Mouse (Mus musculus) WW6 (cell line): ENCODE measurements around the gene Fam129b.

Source experiments
- DNase-seq: peaks from one replicate; pipeline ENCODE4 v3.0.0-alpha.2; 2013; ENCODE audit warnings: low read depth, low spot score

Fam129b gene

GRCm38 (mm10) chr2:32859622-32860012 lies 16.3 kb upstream of the Fam129b start:
- no peak for DNase-seq

DNA sequence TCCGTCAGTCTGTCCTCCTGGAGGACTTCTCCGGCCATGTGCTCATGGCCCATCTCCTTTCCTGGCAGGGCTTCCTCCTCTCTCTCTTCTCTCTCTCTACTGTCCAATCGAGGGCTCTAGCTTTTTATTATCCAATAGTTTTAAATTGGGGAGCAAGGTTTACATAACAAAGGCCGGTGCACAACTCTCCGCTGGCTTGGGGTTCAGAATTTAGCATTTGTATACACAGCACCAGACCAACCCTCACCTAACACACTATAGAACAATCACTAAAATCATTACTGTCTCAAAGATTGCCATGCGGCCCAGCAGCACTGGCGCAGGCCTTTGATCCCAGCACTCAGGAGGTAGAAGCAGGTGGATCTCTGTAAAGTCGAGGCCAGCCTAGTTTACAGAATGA lies 15.1 kb upstream of the Fam129b start:
- no peak for DNase-seq

GRCm38 (mm10) chr2:32863317-32863716 lies 12.6 kb upstream of the Fam129b start:
- DNase-seq, result no peak

DNA sequence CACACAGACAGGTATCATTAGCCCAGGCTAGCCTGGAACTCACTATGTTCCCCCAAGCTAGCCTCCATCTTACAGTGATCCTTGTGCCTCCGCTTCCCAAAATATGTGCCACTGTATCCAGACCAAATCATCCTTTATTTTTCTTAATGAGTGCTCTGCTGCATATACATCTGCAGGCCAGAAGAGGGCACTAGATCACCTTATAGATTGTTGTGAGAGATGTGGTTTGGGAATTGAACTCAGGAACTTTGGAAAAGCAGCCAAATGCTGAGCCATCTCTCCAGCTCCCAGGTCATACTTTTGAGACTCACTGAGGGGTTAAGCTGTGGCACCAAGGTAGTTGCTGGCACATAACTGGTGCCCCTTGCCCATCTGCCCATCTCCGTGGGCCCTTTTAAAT lies 11.2 kb upstream of the Fam129b start:
- no peak for DNase-seq

GRCm38 (mm10) chr2:32867354-32867753 lies 8.6 kb upstream of the Fam129b start:
- DNase-seq, result no peak

DNA sequence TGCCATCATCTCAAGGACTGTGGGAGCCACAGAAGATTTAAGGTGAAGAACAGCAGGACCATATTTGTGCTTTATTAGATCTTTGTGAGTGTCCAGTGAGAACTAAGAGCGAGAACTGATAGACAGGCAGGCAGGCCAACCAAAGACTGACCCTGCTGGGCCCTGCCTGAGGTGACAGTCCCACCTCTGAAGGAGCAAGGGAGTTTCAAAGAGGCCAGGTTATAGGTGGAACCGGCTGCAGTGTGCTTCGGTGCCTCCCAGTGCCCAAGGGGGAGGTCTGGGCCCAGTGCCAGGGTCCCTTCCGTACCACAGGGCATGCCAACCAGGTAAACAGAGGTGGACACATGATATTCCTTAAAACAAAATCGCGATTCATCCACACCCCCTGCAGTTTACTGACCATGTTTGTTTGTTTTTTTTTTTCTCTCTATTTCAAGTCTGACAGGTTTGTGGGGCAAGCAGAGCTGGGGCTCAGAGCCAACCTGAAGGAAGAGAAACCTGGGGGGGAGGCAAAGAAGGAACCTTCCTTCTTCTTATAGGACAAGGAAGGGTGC lies 6.1 kb upstream of the Fam129b start:
- no peak for DNase-seq

GRCm38 (mm10) chr2:32870275-32871100 lies 5.4 kb upstream of the Fam129b start:
- DNase-seq, result no peak

GRCm38 (mm10) chr2:32874070-32874469 lies 1.8 kb upstream of the Fam129b start:
- no peak for DNase-seq

DNA sequence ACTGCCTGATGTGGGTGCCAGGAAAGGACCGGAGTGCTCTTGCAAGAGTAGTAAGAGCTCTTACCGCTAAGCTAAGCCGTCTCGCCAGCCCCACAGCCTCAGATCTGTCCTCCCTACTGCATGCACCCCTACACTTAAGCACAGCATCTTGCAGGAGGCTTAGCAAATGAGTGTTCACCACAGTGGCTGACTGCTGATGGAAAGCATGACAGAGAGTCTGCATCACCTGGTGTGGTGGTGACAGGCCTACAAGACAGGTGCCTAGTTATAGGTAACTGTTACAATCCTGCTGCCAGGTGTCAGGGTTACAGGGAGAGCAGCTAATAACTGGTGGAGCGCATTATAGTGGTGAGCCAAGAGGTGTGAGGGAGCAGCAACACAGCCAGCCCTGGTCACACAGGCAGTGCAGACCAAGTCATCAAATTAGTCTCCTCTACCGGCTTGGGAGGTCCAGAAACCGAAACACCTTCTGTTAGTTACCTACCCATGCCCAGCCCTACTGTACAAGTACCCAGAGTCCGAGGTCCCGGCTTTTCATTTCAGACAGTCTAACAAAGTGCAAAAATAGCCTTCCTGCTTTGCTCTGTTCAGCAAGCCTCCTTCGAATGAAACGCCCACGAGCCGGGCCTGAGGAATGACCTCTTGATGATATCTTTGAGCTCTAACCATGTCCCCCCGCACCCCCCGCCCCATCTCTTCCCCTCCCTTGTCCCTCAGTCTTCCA lies 801 bp upstream of the Fam129b start:
- DNase-seq, result no peak

DNA sequence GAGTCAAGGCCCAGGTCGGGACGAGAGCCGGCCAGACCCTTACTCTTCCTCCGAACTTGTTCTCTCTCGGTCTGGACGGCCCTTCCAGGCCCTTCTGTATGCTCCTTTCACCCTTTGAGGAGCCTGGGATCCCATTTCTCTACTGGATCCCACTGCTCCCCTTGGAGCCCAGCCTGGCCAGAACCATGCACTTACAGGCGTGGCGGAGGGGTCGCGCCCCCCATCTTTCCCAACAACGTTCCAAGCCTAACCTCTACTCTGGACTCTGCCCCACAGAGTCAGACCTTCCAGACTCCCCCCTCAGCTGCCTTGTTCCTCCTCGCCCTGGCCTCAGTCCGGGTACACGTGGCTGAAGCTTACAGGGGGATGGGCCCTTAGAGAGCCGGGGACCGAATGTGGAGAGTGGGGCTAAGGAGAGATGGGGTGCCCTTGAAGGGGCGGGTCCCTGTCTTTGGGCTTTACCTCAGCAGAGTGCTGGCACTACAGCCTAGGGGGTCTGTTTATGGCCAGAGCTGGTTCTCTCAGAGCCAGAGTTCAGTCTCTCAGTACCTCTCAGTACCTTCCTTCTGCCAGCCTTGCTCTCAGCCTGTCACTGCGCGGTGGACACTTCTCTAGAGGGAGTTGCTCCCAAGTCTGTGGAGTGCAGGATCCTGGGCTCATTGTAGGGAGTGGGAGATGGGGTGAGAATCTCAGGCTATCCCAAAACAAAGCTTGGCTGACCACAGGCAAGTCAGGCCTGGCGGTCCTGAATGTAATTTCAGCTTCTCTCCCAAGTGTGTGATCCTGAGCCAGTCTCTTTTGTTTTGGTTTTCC lies 782 bp downstream of the Fam129b start:
- DNase-seq, result no peak

DNA sequence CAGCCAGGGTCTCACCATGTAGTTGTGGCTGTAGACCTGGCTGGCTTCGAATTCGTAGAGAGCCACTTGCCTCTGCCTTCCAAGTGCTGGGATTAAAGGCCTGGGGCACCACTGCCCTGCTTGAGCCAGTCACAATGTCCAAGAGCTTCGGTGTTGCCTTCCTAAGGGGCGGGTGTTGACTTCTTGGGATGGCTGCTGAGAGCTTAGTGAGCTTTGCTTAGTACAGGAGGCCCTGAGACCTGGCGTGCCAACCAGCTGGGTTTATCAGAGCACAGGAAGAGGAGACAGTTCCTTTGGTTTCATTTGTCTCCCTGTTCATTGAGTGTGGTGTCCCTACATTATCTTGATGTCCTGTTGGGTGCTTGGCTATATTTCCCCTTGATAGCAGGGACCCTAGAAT lies 1.4 kb downstream of the Fam129b start:
- DNase-seq, result no peak

DNA sequence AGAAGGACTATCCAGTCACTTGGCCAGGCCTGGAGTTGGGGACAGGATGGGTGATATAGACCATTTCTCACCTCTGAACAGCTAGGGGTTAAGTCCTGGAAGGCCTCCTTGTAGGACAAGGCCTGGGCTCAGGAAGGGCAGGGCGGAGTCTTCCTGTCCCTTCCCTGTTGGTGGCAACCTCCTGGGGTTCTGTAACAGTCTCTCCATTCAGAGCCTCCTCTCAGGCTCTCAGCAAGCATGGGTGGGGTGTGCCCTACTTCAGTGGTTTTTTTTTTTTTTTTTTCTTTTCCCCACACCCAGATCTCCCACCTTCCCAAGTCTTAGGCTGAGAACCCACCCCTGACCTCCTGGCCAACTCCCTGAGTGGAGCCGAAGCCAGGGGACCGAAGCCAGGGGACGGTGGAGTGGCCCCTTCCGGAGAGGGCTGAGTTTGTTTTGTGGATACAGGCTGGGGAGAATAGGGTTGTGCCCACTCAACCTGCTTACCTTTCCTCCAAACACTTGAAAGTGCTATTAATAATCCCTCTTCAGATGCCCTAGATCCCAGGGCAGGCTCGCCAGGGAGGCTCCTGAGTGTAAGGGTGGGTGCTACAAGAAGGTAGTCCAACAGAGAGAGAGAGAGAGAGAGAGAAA lies 2.0 kb downstream of the Fam129b start:
- no peak for DNase-seq

- no peak for DNase-seq
Measured at GRCm38 (mm10) chr2:32878396-32878795, 2.5 kb downstream of the Fam129b start.

DNA sequence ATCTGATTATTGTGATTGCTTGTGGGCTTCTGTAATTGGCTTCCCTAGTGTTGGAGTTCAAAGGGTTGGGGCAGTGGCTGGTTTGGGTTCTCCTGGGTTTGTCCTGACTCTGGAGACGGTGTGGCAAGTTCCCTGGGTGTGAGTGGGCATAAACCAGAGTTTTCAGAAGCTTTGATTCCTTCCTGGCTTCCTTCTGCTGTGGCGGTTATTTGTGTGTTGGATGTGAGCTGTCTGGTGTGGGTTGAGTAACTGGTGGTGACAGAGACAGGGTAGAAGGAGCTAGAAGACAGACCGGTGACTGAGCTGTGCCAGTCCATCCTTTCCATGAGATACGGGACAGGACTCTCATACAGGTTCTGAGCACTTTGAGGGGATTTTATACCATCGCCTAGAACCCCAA lies 3.7 kb downstream of the Fam129b start:
- DNase-seq, result no peak

DNA sequence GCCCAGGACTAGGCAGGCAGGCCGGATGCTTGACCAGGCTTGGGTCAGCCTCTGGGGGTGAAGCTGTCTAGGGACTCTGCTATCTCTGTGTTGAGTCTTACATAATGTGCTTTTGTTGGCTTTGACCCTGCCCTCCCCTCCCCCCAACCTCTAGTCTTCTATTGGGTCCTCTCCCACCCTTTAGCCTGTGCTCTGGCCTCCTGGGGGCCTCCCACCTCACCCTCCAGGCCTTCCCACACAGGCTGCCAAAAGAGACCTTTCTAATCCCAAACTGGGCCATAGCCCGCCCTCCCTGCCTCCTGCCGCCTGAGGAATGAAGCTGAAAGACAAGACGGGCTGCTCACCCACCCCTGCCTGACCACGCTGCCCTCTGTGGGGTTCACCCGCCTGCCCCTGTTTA lies 5.1 kb downstream of the Fam129b start:
- DNase-seq, result no peak

DNA sequence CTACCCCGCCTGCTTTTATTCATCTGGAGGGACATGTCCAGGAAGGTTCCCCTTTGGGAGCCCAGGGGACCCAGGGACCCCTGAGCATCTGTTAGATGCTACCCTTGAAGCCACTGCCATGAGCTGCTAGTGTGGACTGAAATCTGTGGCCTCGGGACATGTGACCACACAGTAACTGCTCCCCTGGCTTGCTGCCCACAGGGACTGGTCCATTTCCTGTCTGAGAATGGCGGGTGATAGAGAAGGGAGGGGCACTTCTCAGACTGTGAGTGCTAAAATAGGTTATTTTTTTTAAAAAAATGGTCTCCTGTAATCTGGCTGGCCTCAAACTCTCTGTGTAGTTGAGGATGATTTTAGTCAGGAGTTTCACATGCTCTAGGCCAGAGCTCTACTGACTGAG lies 5.8 kb downstream of the Fam129b start:
- no peak for DNase-seq

- no peak for DNase-seq
Measured at GRCm38 (mm10) chr2:32882283-32883043, 6.5 kb downstream of the Fam129b start.

DNA sequence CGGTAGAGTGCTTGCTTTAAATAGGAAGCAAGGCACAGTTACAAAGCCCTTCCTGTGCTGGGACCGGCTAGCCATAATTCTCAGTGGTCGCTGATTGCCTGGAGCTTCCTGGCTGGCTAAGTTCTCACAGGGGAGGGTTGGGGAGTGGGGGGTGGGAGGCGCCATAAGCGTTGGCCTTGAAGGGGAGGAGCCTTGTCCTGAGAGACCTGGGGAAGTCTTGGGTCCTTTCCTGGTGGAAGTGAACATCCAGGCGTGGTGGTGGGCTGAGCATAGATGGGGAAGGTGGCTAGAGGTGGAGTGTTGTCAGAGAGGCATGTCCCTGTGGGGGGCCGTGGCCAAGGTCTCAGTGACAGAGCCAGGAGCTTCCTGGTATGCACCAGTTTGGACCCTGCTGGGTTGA lies 8.8 kb downstream of the Fam129b start:
- DNase-seq, result no peak

GRCm38 (mm10) chr2:32888029-32888428 lies 12.1 kb downstream of the Fam129b start:
- no peak for DNase-seq

GRCm38 (mm10) chr2:32888551-32888950 lies 12.6 kb downstream of the Fam129b start:
- no peak for DNase-seq

DNA sequence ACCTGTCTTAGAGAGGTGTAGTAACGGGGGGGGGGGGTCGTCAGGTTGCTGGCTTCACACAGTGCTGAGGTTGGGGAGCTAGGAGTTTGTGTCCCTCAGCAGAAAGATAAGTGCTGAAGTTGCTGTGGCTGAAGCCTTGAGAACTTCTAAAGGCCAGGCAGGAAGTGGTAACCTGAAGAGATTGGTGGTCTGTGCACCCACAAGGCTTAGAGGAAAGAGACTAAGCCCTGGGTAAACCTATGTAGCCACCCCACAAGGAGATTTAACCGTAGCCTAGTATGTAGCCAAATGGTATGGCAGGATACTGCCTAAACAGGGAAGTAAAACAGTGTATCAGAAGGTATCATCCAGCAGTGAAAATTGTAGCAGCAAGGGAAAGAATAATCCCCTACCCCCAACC lies 14.4 kb downstream of the Fam129b start:
- DNase-seq, result no peak
